Mouse (Mus musculus) thymus, adult 2 months (tissue): Measurements from ENCODE around the gene Sptbn1.

Experiments
- CTCF ChIP-seq: fragments of 200-500 bp; IDR thresholded peaks from 2 replicates; pipeline ENCODE4 v1.5.1; 2012; ENCODE audit warnings: mild to moderate bottlenecking, control low read depth, low read length, moderate library complexity, borderline replicate concordance; ENCODE audit not compliant: control insufficient read depth, poor library complexity, insufficient read depth; ENCODE audit errors: extremely low read depth
- POLR2A ChIP-seq: fragments of 200-500 bp; IDR thresholded peaks from 2 replicates; pipeline ENCODE4 v1.6.1; 2012; ENCODE audit warnings: mild to moderate bottlenecking, low read length, control low read depth, moderate library complexity; ENCODE audit not compliant: control insufficient read depth, poor library complexity, insufficient read depth; ENCODE audit errors: extremely low read depth

DNA sequence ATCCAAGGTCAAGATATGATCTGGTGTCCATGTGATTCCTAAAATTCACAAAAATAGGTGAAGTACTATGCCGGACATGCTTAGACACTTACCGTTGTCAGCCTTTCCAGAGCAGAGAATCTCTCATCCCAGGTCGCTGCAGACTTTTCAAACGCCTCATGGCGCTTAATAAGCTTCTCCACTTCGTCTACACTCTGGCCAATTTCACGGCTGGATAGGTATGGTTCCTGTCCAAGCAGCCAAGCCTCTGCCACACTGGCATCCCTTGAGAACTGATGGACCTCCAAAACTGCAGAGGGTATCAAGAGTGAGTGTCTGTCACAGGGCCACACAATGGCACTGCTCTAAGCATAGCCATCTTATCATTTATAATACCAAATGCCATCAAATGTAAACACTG, 157.3 kb downstream of the Sptbn1 start:
- TF ChIP-seq POLR2A (no peak), CTCF (no peak)
